Mouse (Mus musculus) stomach, embryonic 14.5 days (tissue): ENCODE measurements around the gene Ano9. TPM values are rescaled to one million over a fixed set of nuclear protein-coding genes. Genes with fewer than 3 reads are reported as not detected.

Experiments
- ATAC-seq: fragments of 200-750 bp; cut with Nextera tagmentation; 2 replicates; pipeline ENCODE4 v1.8.0; 2017; ENCODE audit warnings: low read depth, moderate TSS enrichment; ENCODE audit not compliant: insufficient number of reproducible peaks, insufficient read depth, low FRiP score
- H3K27ac ChIP-seq: fragments of 300-500 bp; sonication (generic); 2 replicates; pipeline ENCODE4 v1.5.1; 2014; ENCODE audit warnings: mild to moderate bottlenecking, low read length, moderate library complexity, mixed read lengths
- H3K27me3 ChIP-seq: fragments of 300-500 bp; sonication (generic); 2 replicates; pipeline ENCODE4 v1.6.1; 2014; ENCODE audit warnings: low read length, control low read depth, mixed read lengths; ENCODE audit not compliant: control insufficient read depth, insufficient read depth
- H3K36me3 ChIP-seq: fragments of 300-500 bp; sonication (generic); 2 replicates; pipeline ENCODE4 v1.6.1; 2014; ENCODE audit warnings: mild to moderate bottlenecking, control low read depth, low read length, moderate library complexity, mixed read lengths; ENCODE audit not compliant: control insufficient read depth, insufficient read depth
- H3K4me1 ChIP-seq: fragments of 300-500 bp; sonication (generic); 2 replicates; pipeline ENCODE4 v1.6.1; 2014; ENCODE audit warnings: low read length, control low read depth, mixed read lengths; ENCODE audit not compliant: control insufficient read depth, insufficient read depth
- H3K4me2 ChIP-seq: fragments of 300-500 bp; sonication (generic); replicated peaks from 2 replicates; pipeline ENCODE4 v1.6.1; 2014; ENCODE audit warnings: low read depth, low read length, control low read depth
- H3K4me3 ChIP-seq: fragments of 300-500 bp; sonication (generic); 2 replicates; pipeline ENCODE4 v1.5.1; 2014; ENCODE audit warnings: low read depth, low read length, control low read depth
- H3K9ac ChIP-seq: fragments of 300-500 bp; sonication (generic); replicated peaks from 2 replicates; pipeline ENCODE4 v1.6.1; 2014; ENCODE audit warnings: low read depth, mild to moderate bottlenecking, control low read depth, low read length, moderate library complexity, mixed read lengths
- H3K9me3 ChIP-seq: fragments of 300-500 bp; sonication (generic); 2 replicates; pipeline ENCODE4 v1.6.1; 2016; ENCODE audit warnings: low read depth, low read length, control low read depth; ENCODE audit not compliant: control insufficient read depth
- WGBS: fragments of 180-500 bp; shearing (Covaris S2); extraction: QIAGEN DNeasy Blood & Tissue Kit; methylation state at CpG from one replicate; pipeline ENCODE4 v1.1.7; 2014; 5-methylcytosine and 5-hydroxymethylcytosine counted together
- polyA plus RNA-seq: library from polyadenylated mRNA; unstranded; fragments of >200 nt; fragmentation: Nextera tagmentation; extraction: Ambion mirVana; gene quantifications from 2 replicates; pipeline ENCODE4 v1.2.1, GENCODE M21; 2014

Ano9 gene
- polyA plus RNA-seq, 1 experiment from 2014 or later: 12.2 TPM

DNA sequence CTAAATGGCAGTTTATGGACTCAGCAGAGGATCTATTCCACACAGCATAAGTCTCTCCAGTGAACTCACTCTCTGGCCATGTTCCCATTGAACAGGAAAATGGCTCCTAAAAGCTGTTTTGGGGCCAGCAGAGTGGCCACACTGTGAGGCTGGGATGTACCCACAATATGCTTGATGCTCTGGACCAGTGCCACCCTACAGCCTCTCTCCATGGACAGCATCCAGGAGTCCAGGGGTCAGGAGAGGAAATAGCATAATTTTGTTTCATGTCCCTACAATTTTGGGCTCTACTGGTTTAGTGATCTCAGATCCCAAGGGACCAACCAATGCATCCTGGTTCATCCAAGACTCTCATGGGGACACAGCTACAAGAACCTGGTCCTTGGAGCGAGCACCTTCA is 60.1 kb downstream of the Ano9 start:
- Histone ChIP-seq H3K27ac (no peak overlapping the region), H3K9me3 (no peaks in the 10 kb centered on the region), H3K4me1 (peaks cover 10% of the 10 kb centered on the region; the same call in 1 of the 2 replicates), H3K36me3 (no peaks in the 10 kb centered on the region), H3K27me3 (no peaks in the 10 kb centered on the region), H3K4me3 (no peak overlapping the region), H3K9ac (no peak overlapping the region), H3K4me2 (no peak overlapping the region)
- ATAC-seq: no peak
- WGBS: 94% methylated on average over 1 of the region's 1 CpGs

GRCm38 (mm10) chr7:141056976-141057375 is 60.6 kb downstream of the Ano9 start:
- Histone ChIP-seq H3K9ac (no peak overlapping the region), H3K4me1 (peaks cover 10% of the 10 kb centered on the region; the same call in 1 of the 2 replicates), H3K27me3 (no peaks in the 10 kb centered on the region), H3K27ac (no peak overlapping the region), H3K4me3 (no peak overlapping the region), H3K4me2 (no peak overlapping the region), H3K36me3 (no peaks in the 10 kb centered on the region), H3K9me3 (no peaks in the 10 kb centered on the region)
- no peak for ATAC-seq
- 86% methylated on average over 6 of the region's 6 CpGs for WGBS

- H3K4me1 ChIP-seq: 0 out of 2 replicates have a peak, but pooled peaks cover 4% of the 10 kb centered on the region
- no peaks in the 10 kb centered on the region for H3K27me3 ChIP-seq
- ATAC-seq: no peak
- no peaks in the 10 kb centered on the region for H3K36me3 ChIP-seq
- no peak overlapping the region for H3K27ac ChIP-seq
- no peak overlapping the region for H3K9ac ChIP-seq
- H3K9me3 ChIP-seq: no peaks in the 10 kb centered on the region
- no peak overlapping the region for H3K4me2 ChIP-seq
- 77% methylated on average over 4 of the region's 4 CpGs for WGBS
- H3K4me3 ChIP-seq: no peak overlapping the region
These were observed 61.8 kb downstream of the Ano9 start for GRCm38 (mm10) chr7:141055785-141056184.

GRCm38 (mm10) chr7:141052421-141052820 is 65.2 kb downstream of the Ano9 start:
- H3K9me3 ChIP-seq: no peaks in the 10 kb centered on the region
- no peak overlapping the region for H3K4me3 ChIP-seq
- ATAC-seq: no peak
- peaks cover 8% of the 10 kb centered on the region for H3K4me1 ChIP-seq
- H3K27me3 ChIP-seq: no peaks in the 10 kb centered on the region
- WGBS: 65% methylated on average over 2 of the region's 2 CpGs
- H3K36me3 ChIP-seq: no peaks in the 10 kb centered on the region
- no peak overlapping the region for H3K27ac ChIP-seq
- H3K9ac ChIP-seq: no peak overlapping the region
- H3K4me2 ChIP-seq: no peak overlapping the region

DNA sequence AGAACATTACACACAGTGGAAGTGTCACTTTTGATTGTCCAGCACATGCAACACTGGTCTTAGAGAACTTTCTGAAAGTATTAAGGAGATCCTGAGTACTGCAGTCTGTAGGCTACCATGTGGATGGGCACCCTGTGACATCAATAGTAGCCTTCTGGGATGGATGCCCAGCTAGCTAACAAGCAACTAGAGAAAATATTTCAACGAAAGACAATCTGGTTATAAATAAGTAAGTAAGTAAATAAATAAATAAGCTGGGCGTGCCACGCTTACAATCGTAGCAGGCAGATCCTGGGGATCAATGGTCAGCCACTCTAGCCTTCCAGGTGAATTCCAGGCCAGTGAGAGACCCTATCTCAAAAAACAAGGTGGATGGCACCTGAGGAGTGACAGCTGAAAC is 65.6 kb downstream of the Ano9 start:
- Histone ChIP-seq H3K4me2 (no peak overlapping the region), H3K27me3 (no peaks in the 10 kb centered on the region), H3K9ac (no peak overlapping the region), H3K4me1 (peaks cover 12% of the 10 kb centered on the region), H3K9me3 (no peaks in the 10 kb centered on the region), H3K27ac (no peak overlapping the region), H3K36me3 (no peaks in the 10 kb centered on the region), H3K4me3 (no peak overlapping the region)
- 86% methylated on average over 4 of the region's 4 CpGs for WGBS
- ATAC-seq: no peak

Other genes starting within 250 kb of the Ano9 start
- 136 and 146 TPM in 2 replicates for gene Psmd13, start 235.8 kb downstream of the Ano9 start, polyA plus RNA-seq
- gene Sirt3, start 235.5 kb downstream of the Ano9 start, polyA plus RNA-seq: 21.8 and 23.5 TPM in 2 replicates
- 0.87 TPM in 1 of 2 replicates, not detected in the other for gene Cox8b, start 217.4 kb downstream of the Ano9 start, polyA plus RNA-seq
- 1.2 and 2.2 TPM in 2 replicates for gene Nlrp6, start 196.9 kb downstream of the Ano9 start, polyA plus RNA-seq
- 28.7 and 31.0 TPM in 2 replicates for gene Pgghg, start 176.4 kb downstream of the Ano9 start, polyA plus RNA-seq
- gene Ifitm5, start 167.5 kb downstream of the Ano9 start, polyA plus RNA-seq: 2.0 and 2.6 TPM in 2 replicates
- not detected in 2 replicates for gene Gm45717, start 161.9 kb downstream of the Ano9 start, polyA plus RNA-seq
- gene Ifitm2, start 161.8 kb downstream of the Ano9 start, polyA plus RNA-seq: 1,395 and 1,501 TPM in 2 replicates
- 241 and 289 TPM in 2 replicates for gene Ifitm1, start 150.6 kb downstream of the Ano9 start, polyA plus RNA-seq
- gene Ifitm3, start 107.0 kb downstream of the Ano9 start, polyA plus RNA-seq: 347 and 377 TPM in 2 replicates
- gene Ifitm6, start 99.9 kb downstream of the Ano9 start, polyA plus RNA-seq: 2.6 TPM in 1 of 2 replicates, not detected in the other
- not detected in 2 replicates for gene Gm17387, start 88.7 kb downstream of the Ano9 start, polyA plus RNA-seq
- gene B4galnt4, start 56.7 kb downstream of the Ano9 start, polyA plus RNA-seq: 8.6 and 10.3 TPM in 2 replicates
- 20.2 and 21.1 TPM in 2 replicates for gene Pkp3, start 39.6 kb downstream of the Ano9 start, polyA plus RNA-seq
- gene Sigirr, start 17.2 kb downstream of the Ano9 start, polyA plus RNA-seq: 7.1 and 7.4 TPM in 2 replicates
- gene Ptdss2, start 4.6 kb upstream of the Ano9 start, polyA plus RNA-seq: 65.1 and 67.3 TPM in 2 replicates
- 165 and 181 TPM in 2 replicates for gene Rnh1, start 55.1 kb upstream of the Ano9 start, polyA plus RNA-seq
- 79.4 and 85.5 TPM in 2 replicates for gene Hras, start 76.2 kb upstream of the Ano9 start, polyA plus RNA-seq
- 5.3 and 6.1 TPM in 2 replicates for gene Lrrc56, start 76.4 kb upstream of the Ano9 start, polyA plus RNA-seq
- gene Lmntd2, start 96.3 kb upstream of the Ano9 start, polyA plus RNA-seq: 1.7 and 2.3 TPM in 2 replicates
- gene Rassf7, start 98.1 kb upstream of the Ano9 start, polyA plus RNA-seq: 57.2 and 59.2 TPM in 2 replicates
- gene Phrf1, start 111.0 kb upstream of the Ano9 start, polyA plus RNA-seq: 69.0 and 72.1 TPM in 2 replicates
- gene Irf7, start 148.7 kb upstream of the Ano9 start, polyA plus RNA-seq: 1.4 and 1.6 TPM in 2 replicates
- gene Cdhr5, start 159.0 kb upstream of the Ano9 start, polyA plus RNA-seq: 1.6 and 1.7 TPM in 2 replicates
- gene Sct, start 161.3 kb upstream of the Ano9 start, polyA plus RNA-seq: 9.1 and 10.5 TPM in 2 replicates
- 0.20 and 0.35 TPM in 2 replicates for gene Drd4, start 174.2 kb upstream of the Ano9 start, polyA plus RNA-seq
- 80.2 and 82.9 TPM in 2 replicates for gene Deaf1, start 209.9 kb upstream of the Ano9 start, polyA plus RNA-seq
- gene Tmem80, start 209.9 kb upstream of the Ano9 start, polyA plus RNA-seq: 30.8 and 32.4 TPM in 2 replicates
- gene Eps8l2, start 221.1 kb upstream of the Ano9 start, polyA plus RNA-seq: 28.1 and 30.6 TPM in 2 replicates